In genomic region chr7:80580368-80580767, GRCm38 (mm10) we compare ENCODE assay signal across 8 mouse cellular contexts. TPM values are rescaled to one million over a fixed set of nuclear protein-coding genes. Genes with fewer than 3 reads are reported as not detected.
DNase-seq lines count a peak whose midpoint lies in the region; ATAC-seq and TF ChIP-seq lines count a peak whose summit lies in the region.
"Had no signal": no experiment of that assay in that cellular context is flagged by ENCODE, and none has a peak within 500 bp of the region (broad histone marks: within the 10 kb centered on the region; RNA-seq: fewer than 3 reads in every experiment).

No protein-coding gene starts in this region.

- no peak overlapping the region for H3K27ac ChIP-seq in layer of hippocampus, adult 2 months
- H3K27ac ChIP-seq in MEL (ENCODE audit: control insufficient read depth, low read depth, low read length): no peak overlapping the region
- no peak overlapping the region for H3K27ac ChIP-seq in forebrain, embryonic 15.5 days (replicated peaks)
- H3K27ac ChIP-seq: liver, embryonic 13.5 days had no signal

- WGBS in forebrain, embryonic 15.5 days: 34% methylated on average over 6 of the region's 6 CpGs

- no peak for DNase-seq in layer of hippocampus, adult 2 months (ENCODE audit: low spot score in 2 of 2)
- no peak for DNase-seq in layer of hippocampus, adult 9-10 months (ENCODE audit: low spot score)
- DNase-seq in MEL (ENCODE audit: low read depth, low spot score): peak; percentile 53
- DNase-seq in cerebellum, postnatal 10 days: peak; percentile 70 to 72
- peak; percentile 64 for DNase-seq in kidney, postnatal 10 days
- DNase-seq in natural killer cell, adult 2 months (ENCODE audit: low spot score in 2 of 2): peak; percentile 46 to 51
- DNase-seq: liver, embryonic 13.5 days had no signal

- H3K4me1 ChIP-seq in MEL (ENCODE audit: control insufficient read depth in 1 of 2, insufficient read depth in 2 of 2, low read length in 2 of 2): peaks cover 3 to 20% of the 10 kb centered on the region in 2 experiments; a peak in 3 of 4 replicates
- H3K4me1 ChIP-seq in forebrain, embryonic 15.5 days: peaks cover 7% of the 10 kb centered on the region

- no peaks in the 10 kb centered on the region for H3K79me2 ChIP-seq in MEL (ENCODE audit: control insufficient read depth, insufficient read depth, low read length, poor library complexity)

- TF ChIP-seq CTCF in layer of hippocampus, adult 2 months (conservative IDR thresholded peaks at IDR 0.05): peak; percentile 90
- peak; percentile 51 to 83 (median 79) for TF ChIP-seq CTCF in MEL (IDR thresholded peaks at IDR 0.05 in 2 of 3, conservative IDR thresholded peaks at IDR 0.05 in 1 of 3; ENCODE audit: control insufficient read depth in 1 of 3, insufficient read depth in 1 of 3, low read depth in 2 of 3, low read length in 3 of 3, poor library complexity in 1 of 3, severe bottlenecking in 1 of 3)

- no peak overlapping the region for H3K4me3 ChIP-seq in layer of hippocampus, adult 2 months
- H3K4me3 ChIP-seq in MEL (ENCODE audit: control insufficient read depth in 1 of 2, insufficient read depth in 1 of 2, low read depth in 2 of 2, low read length in 2 of 2): no peak overlapping the region
- H3K4me3 ChIP-seq in forebrain, embryonic 15.5 days: no peak overlapping the region
- H3K4me3 ChIP-seq: liver, embryonic 13.5 days had no signal

- H3K27me3 ChIP-seq in MEL (ENCODE audit: control insufficient read depth in 1 of 2, insufficient read depth in 2 of 2, low read length in 2 of 2): no peaks in the 10 kb centered on the region
- H3K27me3 ChIP-seq in forebrain, embryonic 15.5 days: no peaks in the 10 kb centered on the region

- TF ChIP-seq EP300 in MEL (IDR thresholded peaks at IDR 0.05; ENCODE audit: low read depth in 1 of 2, low read length in 2 of 2): no peak

- ATAC-seq in forebrain, embryonic 15.5 days (replicated peaks): no peak

- H3K4me2 ChIP-seq in forebrain, embryonic 15.5 days (replicated peaks): no peak overlapping the region
- H3K4me2 ChIP-seq: liver, embryonic 13.5 days had no signal

- TF ChIP-seq POLR2A in MEL (IDR thresholded peaks at IDR 0.05; ENCODE audit: control insufficient read depth in 1 of 2, insufficient read depth in 1 of 2, low read depth in 1 of 2, low read length in 2 of 2, poor library complexity in 1 of 2): no peak

- peak; percentile 89 for TF ChIP-seq RAD21 in MEL (IDR thresholded peaks at IDR 0.05; ENCODE audit: low read depth, low read length)

- no peaks in the 10 kb centered on the region for H3K9me3 ChIP-seq in MEL (replicated peaks; ENCODE audit: insufficient read depth, low read length)
- H3K9me3 ChIP-seq in forebrain, embryonic 15.5 days: no peaks in the 10 kb centered on the region
- H3K9me3 ChIP-seq: liver, embryonic 13.5 days had no signal

- H3K9ac ChIP-seq in MEL (ENCODE audit: control insufficient read depth, low read depth, low read length, poor library complexity, severe bottlenecking): no peak overlapping the region
- H3K9ac ChIP-seq in forebrain, embryonic 15.5 days (replicated peaks): no peak overlapping the region
- H3K9ac ChIP-seq: liver, embryonic 13.5 days had no signal

- H3K36me3 ChIP-seq in MEL (ENCODE audit: control insufficient read depth in 1 of 2, insufficient read depth in 2 of 2, low read length in 2 of 2): peaks cover 0 to 5% of the 10 kb centered on the region in 2 experiments; a peak in 1 of 4 replicates
- no peaks in the 10 kb centered on the region for H3K36me3 ChIP-seq in forebrain, embryonic 15.5 days
- H3K36me3 ChIP-seq: liver, embryonic 13.5 days had no signal

TF ChIP-seq in MEL, 35 proteins besides CTCF, POLR2A, EP300 and RAD21:
- TF ChIP-seq ZC3H11A (IDR thresholded peaks at IDR 0.05; ENCODE audit: low read depth, low read length) (peak; percentile 81), SMC3 (IDR thresholded peaks at IDR 0.05; ENCODE audit: low read depth, low read length) (peak; percentile 90), CHD1 (IDR thresholded peaks at IDR 0.05; ENCODE audit: low read depth, low read length) (no peak), SIN3A (IDR thresholded peaks at IDR 0.05; ENCODE audit: low read length) (no peak)
TF ChIP-seq in MEL: peak in this region for 2.

RNA-seq across cellular contexts. Expression of gene Blm, which starts 45.4 kb away (rescaled TPM):
- total RNA-seq in layer of hippocampus, adult 2 months (2021): 1 to 10 TPM; 3.1 to 4.3 TPM
- total RNA-seq in MEL (2012; rRNA removed): 24.6 and 28.5 TPM in 2 replicates
- polyA plus RNA-seq in MEL (2012; ENCODE audit: insufficient read depth in 1 of 2, insufficient read length in 2 of 2, low read depth in 1 of 2, low replicate concordance in 2 of 2, missing spikeins in 1 of 2): 10 to 100 TPM; 52.0 to 83.8 TPM
- polyA plus RNA-seq in forebrain, embryonic 15.5 days (2015; fragmentation: Nextera tagmentation; extraction: Ambion mirVana): 14.5 and 17.3 TPM in 2 replicates

Comparison
In these comparisons a context has a peak if more than half of its experiments do, and no peak if none do; other contexts are left out.
1. DNase-seq: peak in MEL (single experiment), cerebellum, postnatal 10 days (2 of 2), kidney, postnatal 10 days (single experiment) and natural killer cell, adult 2 months (2 of 2); none in layer of hippocampus, adult 2 months (0 of 2) and layer of hippocampus, adult 9-10 months (single experiment).